Mouse (Mus musculus) NIH3T3 (cell line): ENCODE data around the gene Elmo3.

Experiments used
- DNase-seq: peaks from one replicate; pipeline ENCODE4 v3.0.0-alpha.2; 2012; ENCODE audit warnings: low read depth

The Elmo3 gene

DNA sequence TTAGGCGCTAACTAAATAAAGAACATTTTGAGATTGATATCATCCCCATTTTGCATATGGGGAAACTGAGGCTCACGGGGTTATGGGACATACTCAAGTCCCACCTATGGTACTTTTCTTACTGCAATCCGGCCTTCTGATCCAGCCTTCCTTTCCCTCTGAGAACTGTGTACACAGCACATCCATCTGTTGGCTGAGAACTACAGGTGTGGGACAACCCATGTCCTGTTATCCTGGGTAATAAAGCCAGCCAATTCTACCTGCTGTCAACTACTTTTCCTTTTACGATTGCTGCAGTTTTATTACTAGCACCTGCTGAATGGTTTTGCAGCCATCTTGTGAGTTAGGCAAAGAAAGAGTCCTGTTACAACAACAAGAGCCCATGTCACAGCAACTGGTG is 49.1 kb downstream of the Elmo3 start:
- no peak for DNase-seq

DNA sequence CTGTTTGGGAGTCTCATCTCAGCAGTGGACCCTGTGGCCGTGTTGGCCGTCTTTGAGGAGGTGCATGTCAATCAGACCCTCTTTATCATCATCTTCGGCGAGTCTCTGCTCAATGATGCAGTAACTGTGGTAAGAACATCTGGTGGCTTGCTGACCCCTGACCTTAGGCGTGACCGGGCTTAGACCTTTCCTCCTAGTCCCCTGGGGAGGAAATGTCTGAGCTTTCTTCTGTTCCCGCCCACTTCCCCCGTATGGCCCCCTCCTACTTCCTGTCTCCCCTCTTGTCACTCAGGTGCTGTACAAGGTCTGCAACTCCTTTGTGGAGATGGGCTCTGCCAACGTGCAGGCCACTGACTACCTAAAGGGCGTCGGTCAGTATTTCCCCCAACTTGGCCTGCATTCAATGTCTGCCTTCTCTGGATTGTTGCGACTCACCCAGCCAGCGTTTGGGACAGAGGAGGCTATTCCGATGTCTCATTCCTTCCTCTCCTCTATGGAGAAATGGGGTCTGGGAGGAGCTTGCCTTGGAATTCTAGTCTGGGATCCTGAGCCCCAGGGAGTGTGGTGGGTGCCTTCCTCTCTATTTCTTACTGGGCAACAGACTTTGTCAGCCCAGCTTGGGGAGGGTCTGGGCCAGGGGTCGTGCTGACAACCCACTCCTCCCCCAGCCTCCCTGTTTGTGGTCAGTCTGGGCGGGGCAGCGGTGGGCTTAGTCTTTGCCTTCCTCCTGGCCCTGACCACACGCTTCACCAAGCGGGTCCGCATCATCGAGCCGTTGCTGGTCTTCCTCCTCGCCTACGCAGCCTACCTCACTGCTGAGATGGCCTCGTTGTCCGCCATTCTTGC is 50.0 kb downstream of the Elmo3 start:
- peak; percentile 79 for DNase-seq

DNA sequence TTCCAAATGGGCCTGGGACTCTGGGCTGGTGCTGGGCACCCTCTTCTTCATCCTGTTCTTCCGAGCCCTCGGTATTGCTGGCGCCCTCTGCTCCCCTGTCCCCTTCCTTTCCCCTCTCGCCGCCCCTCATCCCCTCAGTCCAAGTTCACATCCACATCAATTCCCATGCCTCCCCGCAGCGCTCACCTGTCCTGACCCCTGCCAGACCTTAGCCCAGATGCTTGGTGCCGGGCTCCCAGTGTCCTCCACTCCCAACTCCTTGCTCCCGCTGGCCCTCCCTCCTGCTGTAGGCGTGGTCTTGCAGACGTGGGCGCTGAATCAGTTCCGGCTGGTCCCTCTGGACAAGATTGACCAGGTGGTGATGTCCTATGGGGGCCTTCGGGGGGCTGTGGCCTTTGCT is 51.3 kb downstream of the Elmo3 start:
- no peak for DNase-seq

DNA sequence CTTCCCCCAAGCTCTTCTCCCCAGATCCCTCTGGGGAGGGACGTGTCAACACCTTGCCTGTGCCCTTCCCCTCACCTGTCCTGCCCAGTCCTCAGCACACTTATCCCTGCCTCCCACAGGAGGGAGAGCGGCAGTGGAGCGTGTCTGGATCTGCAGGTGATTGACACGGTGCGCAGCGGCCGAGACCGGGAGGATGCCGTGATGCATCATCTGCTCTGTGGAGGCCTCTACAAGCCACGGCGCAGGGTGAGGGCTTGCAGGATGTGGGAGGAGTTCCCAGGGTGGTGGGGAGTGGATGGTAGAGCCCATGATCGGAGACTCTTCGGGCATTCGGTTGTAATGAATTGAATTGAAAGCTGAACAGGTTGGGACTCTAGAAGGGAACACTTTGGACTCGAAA is 53.8 kb downstream of the Elmo3 start:
- no peak for DNase-seq

DNA sequence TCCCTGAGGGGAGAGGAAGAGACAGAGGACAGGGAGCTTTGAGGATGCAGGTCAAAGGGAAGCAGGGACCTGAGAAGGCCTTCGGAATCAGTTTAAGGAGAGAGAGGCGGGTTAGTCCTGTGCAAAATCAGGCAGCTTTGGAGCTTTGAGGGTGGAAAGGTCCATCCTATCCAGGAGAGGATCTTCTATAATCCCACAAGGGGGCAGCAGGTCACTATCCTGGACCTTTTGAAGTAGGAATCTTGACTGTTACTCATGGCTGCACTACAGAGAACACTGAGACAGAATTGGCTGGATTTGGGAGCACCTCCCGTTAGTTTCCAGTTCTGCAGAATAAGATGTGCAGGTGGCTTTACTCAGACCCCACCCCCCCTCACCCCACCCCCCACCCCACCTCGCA is 54.2 kb downstream of the Elmo3 start:
- DNase-seq, result peak; percentile 75
